Mouse (Mus musculus): ENCODE measurements around the gene Fkbp10.

DNA sequence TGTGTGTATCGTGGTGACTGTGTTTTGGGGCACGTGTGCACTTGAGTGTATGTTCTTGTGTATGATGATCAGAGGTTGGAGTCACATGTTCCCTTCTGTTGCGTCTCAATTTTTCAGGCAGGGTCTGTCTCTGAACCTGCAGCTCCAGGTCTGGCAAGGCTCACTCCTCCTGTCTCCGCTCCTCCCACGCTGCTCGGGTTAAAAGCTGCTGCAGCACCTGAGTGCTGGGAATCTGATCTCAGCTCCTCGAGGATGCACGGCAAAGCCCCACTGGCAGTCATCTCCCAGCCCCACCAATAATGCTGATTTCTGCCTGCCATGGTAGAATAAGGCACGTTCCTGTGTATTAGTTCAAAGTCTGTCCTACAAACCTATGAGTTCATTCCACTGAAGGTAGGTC lies 40.4 kb upstream of the Fkbp10 start:
- TF ChIP-seq CTCF (IDR thresholded peaks at IDR 0.05; ENCODE audit: low read depth) (no peak), EP300 (IDR thresholded peaks at IDR 0.05; ENCODE audit: low read depth) (no peak)

Data from liver, embryonic 14.5 days (tissue).